Mouse (Mus musculus) heart, adult 18-20 months (tissue): ENCODE measurements around the gene Slc1a7. TPM values are rescaled to one million over a fixed set of nuclear protein-coding genes. Genes with fewer than 3 reads are reported as not detected.

Experiments used
- DNase-seq, 2 experiments: peaks; one replicate each; pipeline ENCODE4 v3.0.0; 2021 to 2022; ENCODE audit warnings: mixed read lengths in 1 of 2
- total RNA-seq, 2 experiments: library from RNA; stranded (reverse); gene quantifications; 2 replicates each; pipeline ENCODE4 v1.2.3; 2021

Gene Slc1a7
- total RNA-seq, 2 experiments from 2014 or later: 0.10 TPM; not detected in 1

DNA sequence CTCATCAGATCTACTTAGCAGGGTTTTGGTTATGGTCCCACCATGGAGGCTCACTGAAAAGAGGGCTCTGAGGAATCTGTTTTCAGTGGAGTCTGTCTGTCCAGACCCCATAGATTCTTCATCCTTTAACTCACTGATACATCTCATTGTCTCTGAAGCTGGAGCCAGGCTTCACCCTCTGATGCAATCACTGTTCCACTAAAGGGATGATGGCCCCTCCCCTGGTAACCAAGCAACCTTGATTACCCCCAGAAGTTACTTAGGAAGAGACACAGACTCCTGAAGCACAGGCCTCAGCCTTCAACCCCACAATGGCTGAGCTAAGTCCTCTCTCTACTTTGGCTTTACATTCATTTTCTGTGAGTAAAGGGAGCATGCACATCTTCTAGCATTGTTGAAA lies 1.6 kb downstream of the Slc1a7 start:
- DNase-seq: peak in 1 of 2 experiments; percentile 35

DNA sequence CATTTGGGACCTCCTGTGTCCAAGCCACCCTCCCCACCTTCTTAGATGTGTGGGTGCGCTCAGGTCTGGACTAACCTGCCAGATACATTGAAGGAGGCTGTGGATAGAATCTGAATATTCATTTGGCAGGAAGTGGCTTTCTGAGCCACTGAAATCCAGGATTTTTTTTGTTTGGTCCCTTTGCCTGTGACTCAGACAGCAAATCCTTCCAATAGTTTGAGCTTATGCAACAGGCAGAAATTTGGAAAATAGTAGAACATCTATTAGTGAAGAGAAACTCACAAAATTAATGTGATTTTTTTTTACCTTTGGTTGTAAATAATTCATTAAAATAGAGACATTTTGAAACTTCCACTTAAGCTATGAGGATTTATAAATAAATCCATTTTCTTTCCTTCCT lies 3.0 kb downstream of the Slc1a7 start:
- DNase-seq: peak in 1 of 2 experiments; percentile 29

GRCm38 (mm10) chr4:107974527-107974926 lies 6.4 kb downstream of the Slc1a7 start:
- DNase-seq: no peak

GRCm38 (mm10) chr4:107975004-107975403 lies 6.9 kb downstream of the Slc1a7 start:
- no peak for DNase-seq

GRCm38 (mm10) chr4:107977593-107977992 lies 9.5 kb downstream of the Slc1a7 start:
- no peak for DNase-seq

- no peak for DNase-seq
Observed at GRCm38 (mm10) chr4:107979530-107979929, 11.4 kb downstream of the Slc1a7 start.

DNA sequence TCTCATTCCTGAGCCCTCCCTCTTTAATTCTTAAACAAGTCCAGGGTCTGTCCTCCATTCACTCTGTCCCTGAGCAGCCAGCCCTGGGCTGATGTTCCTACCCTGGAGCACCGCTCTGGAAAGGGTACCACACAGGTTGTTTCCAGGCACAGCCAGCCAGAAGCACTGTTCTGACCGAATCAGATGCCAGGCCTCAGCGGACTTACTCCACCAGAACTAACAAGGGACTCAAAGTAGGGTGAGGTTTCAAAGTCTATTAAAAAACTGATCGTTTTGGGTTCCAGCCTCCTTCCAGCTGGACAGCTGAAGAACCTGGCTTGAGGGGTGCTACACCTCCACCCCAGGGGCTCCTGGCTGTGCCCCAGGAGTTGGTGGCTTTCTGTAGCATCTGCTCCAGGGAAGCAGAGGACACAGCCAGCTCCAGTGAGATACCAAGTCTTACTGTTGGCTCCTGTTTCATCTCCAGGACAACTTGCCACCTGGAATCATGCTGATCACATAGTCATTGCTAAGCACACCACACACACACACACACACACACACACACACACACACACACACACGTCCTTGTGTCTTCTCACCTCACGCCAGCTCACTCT lies 12.0 kb downstream of the Slc1a7 start:
- DNase-seq: no peak

GRCm38 (mm10) chr4:107983717-107984116 lies 15.6 kb downstream of the Slc1a7 start:
- no peak for DNase-seq

DNA sequence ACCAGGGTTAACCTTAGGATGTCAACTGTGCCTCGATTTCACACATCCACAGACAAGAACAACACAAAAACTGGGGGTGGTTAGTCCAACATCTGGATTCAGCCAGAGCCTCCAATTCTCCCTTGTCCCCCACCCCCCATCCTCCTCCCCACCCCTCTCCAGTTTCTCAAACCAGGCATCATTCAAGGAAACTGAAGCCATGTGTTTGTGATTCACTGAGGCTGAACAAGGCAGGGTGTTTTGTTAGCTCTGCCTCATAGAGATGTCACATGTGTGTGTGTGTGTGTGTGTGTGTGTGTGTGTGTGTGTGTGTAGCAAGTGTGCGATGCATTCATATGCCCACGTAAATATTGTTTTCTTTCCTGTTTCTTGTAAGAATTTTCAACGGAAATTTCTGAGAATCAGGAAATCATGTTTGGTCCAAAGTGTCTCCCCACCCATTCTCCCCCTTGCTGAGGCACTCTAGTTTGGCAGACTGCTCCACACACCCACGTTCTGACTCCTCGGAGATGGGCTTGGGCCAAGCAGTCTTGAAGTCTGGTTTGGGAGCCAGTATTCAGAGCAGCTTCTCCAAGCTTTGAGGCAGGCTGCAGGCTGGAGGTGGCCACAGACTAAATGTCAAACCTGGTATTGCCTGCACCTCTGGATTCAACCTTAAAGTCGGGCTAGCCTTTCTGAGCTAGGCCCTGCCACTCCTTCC lies 16.3 kb downstream of the Slc1a7 start:
- DNase-seq: peak; percentile 83 to 88

GRCm38 (mm10) chr4:107985812-107986211 lies 17.7 kb downstream of the Slc1a7 start:
- no peak for DNase-seq

DNA sequence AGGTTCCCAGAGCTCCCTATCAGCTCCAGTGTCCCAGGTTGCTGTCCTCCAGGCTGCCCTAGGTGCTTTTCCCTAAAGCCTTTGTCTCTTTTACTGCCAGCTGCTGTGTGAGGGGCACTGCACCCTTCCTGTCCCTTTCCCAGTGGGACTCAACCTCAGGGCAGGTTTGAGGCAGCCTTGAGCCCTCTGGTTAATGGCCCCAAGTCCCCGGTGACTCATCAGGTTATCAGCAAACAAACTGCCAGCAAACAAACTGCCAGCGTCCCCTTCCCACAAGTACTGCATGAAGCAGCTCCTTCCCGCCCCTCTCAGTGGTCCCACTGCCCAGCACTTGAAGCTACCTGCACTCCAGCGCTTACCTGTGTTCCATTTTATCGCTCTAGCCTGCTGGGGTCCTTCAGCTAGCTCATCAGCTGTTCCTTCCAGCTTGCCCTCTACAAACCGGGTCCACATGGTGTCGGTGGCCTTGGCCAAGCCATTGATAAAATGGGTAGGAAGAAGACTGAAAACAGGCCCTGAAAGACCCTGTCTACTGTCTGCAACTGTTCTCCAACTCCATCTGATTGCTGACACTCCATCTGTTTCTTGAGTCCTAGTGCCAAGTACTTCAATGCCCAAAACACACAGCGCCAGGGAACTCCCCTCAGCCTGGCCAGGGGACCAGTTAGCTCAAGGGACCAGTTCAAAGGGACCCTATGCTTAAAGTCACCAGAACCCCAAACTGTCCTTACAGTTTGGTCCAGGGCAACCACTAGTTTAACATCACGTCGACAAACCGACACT lies 18.4 kb downstream of the Slc1a7 start:
- DNase-seq: no peak

DNA sequence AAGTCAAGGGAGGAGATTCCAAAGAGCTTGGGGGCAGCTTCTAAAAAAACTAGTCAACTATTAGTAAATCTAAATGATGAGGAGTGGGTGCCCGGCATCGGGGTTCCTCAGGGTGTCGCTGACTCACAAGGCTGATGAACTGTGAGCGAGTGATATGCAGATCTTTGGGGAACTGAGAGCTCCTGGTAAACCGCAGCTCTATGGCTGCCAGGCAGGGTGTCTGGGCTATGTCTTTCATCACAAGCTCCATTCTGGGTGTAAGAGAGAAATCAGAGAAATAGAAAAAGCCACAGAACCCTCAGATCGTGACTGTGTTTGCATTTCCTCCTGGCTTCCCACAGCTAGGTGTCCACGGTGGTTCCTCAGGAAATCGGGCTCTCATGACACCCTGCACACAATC lies 20.8 kb downstream of the Slc1a7 start:
- peak; percentile 53 to 63 for DNase-seq

- DNase-seq: no peak
Observed at GRCm38 (mm10) chr4:107990818-107991217, 22.7 kb downstream of the Slc1a7 start.

- no peak for DNase-seq
Observed at GRCm38 (mm10) chr4:107991879-107992278, 23.7 kb downstream of the Slc1a7 start.

DNA sequence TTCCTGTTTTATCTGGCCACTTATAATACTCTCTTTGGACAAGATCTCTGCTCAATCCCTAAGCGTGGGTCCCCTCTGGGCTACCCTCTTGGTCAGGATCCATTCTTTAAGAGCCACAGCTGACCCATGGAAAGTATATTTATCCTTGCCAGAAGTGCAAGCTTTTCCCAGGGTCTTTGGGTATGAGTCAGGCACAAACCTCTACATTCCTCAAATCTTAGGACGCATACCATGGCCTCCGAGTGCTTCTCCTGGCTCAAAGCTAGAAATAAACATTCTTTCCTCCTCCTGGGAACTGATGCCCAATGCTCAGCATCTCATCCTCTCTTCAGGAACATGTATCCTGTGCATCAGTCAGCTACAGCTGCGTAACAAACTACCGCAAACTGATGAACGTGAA lies 26.9 kb downstream of the Slc1a7 start:
- DNase-seq: no peak

DNA sequence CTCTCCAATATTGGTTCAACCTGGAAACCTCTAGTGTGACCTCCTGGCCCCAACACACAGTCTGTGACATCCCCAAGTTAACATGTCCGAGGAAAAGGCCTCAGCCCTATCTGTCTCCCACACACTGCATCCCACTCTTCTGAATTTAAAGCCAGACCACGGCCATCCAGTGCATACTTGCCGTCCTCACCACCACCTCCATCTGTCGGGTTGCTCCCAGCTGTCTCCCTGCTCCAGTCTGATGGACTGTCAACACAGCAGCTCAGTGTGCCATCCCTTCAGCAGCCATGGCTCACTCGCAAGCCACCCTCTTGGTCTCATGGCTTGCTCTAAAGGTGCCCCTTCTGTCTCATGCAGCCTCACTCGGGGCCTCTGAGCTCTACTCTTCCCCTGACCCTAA lies 27.6 kb downstream of the Slc1a7 start:
- DNase-seq: no peak

DNA sequence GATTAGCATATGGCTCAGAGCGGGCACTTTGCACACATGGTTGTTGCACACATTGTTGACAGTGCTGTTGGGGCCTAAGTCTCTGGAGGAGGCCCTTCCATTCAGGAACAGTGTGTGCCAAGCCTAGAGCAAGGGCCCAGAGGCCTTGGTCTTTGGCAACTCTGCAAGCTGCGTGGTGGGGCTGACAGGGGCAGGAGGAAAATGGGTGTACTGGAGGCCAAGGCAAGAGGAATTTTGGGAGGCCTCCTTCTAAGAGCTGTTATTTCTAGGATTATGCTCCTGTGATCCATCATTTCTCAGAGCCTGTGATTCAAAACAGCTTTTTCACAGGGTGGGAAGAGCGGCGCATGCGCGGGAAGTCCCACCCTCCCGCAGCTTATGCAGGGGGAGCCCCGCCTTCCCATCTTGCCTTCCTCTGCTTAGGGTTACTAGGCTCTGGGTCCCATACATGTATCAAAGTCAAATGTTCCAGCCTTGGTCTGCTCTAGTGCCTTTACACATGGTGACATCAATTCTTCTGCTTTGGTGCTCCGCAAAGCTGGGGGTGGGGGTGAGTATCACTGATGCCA lies 28.4 kb downstream of the Slc1a7 start:
- DNase-seq: no peak

- peak; percentile 81 to 87 for DNase-seq
Observed at GRCm38 (mm10) chr4:107998641-107999332, 30.7 kb downstream of the Slc1a7 start.

- DNase-seq: peak; percentile 48 to 63
Observed at GRCm38 (mm10) chr4:107999380-107999779, 31.2 kb downstream of the Slc1a7 start.

DNA sequence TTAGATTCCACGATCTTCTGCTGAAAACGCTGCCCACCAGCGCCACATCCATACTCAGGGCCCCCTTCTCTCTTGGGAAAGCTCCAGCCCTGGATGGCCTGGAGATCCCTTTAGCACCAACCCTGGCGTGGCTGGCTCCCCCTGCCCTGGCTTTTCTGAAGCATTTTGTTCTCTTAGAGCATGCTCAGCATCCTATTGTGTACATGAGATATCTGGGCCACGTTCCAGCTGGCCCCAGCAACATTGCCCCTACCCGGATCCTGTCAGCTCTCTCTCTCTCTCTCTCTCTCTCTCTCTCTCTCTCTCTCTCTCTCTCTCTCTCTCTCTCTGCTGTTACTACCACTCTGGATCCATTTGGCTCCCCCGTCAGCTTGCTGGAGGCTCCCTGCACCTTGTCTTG lies 37.2 kb downstream of the Slc1a7 start:
- DNase-seq: no peak

- DNase-seq: no peak
Observed at GRCm38 (mm10) chr4:108007532-108008103, 39.5 kb downstream of the Slc1a7 start.

- no peak for DNase-seq
Observed at GRCm38 (mm10) chr4:108008541-108008940, 40.4 kb downstream of the Slc1a7 start.
